Mouse (Mus musculus): ENCODE results near the gene Bahcc1. TPM values are rescaled to one million over a fixed set of nuclear protein-coding genes. Genes with fewer than 3 reads are reported as not detected.
A peak's percentile ranks its signal among the peaks of the same experiment; 100 is the strongest.

Bahcc1 gene
- total and polyA plus RNA-seq, 2 experiments from 2014 or later = 9.1 to 31.1 TPM

DNA sequence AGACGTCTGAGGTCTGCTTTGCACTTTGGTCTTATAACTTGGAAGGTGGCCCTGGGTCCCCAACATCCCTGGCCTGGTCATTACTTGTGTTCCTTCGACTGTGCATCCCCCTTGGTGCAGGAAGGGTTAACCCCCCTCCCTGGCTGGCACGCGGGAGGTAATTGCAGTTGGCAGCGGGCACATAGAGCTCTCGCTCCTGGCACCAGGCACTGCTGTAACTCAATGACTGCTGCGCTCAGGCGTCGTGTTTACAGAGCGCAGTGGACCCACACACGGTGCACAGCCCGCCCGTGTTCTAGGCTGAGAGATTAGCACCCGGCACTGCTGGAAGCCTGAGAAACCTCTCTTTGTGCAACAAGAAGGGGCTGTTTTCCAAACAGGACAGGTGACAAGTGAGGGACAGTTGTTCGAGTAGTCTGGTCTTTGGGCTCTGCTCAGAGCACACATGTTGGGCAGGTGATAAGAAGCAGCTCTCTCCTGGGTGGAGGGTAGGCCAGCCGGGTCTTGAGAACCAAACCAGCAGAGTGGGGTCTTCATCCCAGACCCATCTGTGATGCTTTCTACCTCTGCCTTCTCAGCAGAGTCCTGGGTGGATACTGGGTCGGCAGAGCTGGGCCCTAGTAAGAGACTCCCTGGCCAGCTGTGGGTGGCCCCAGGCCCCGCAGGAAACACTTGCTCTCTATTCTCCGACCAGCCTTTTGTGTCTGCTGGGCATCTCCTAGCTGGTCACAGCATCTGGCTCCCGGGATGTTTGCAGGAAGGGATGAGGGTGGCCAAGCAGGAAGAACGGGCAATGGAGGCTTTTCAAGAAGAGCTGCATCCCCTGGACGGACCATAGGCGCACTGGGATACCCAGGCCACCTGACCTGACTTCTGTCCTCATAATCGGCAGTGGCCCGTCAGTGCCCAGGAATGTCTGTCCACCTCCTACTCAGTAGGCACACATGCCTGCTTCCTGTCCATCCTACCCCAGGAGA, 27.3 kb downstream of the Bahcc1 start:
- WGBS = 26% methylated on average over 25 of the region's 25 CpGs
- Histone ChIP-seq H3K27ac (no peak overlapping the region; the same call in 1 of the 2 replicates), H3K27me3 (ENCODE audit: insufficient read depth, low read length) (no peaks in the 10 kb centered on the region), H3K4me1 (ENCODE audit: insufficient read depth, low read length) (peaks cover 71% of the 10 kb centered on the region), H3K9me3 (ENCODE audit: low read length) (no peaks in the 10 kb centered on the region), H3K4me3 (ENCODE audit: low read length) (no peak overlapping the region), H3K36me3 (ENCODE audit: insufficient read depth, low read length) (no peaks in the 10 kb centered on the region), H3K4me2 (ENCODE audit: low read depth, low read length) (peak overlapping the region; percentile 6; the same call in 1 of the 2 replicates), H3K9ac (replicated peaks; ENCODE audit: low read length) (no peak overlapping the region)
- ATAC-seq = no peak
- DNase-seq (ENCODE audit: low spot score) = peak; percentile 81
- no peak for TF ChIP-seq CTCF (IDR thresholded peaks at IDR 0.05; ENCODE audit: low read depth)

- TF ChIP-seq CTCF (IDR thresholded peaks at IDR 0.05; ENCODE audit: low read depth) = no peak
- Histone ChIP-seq H3K9ac (replicated peaks; ENCODE audit: low read length) (no peak overlapping the region), H3K36me3 (ENCODE audit: insufficient read depth, low read length) (no peaks in the 10 kb centered on the region), H3K27ac (0 out of 2 replicates have a peak overlapping the region, but pooled peaks have one; percentile 72), H3K9me3 (ENCODE audit: low read length) (no peaks in the 10 kb centered on the region), H3K27me3 (ENCODE audit: insufficient read depth, low read length) (no peaks in the 10 kb centered on the region), H3K4me3 (ENCODE audit: low read length) (no peak overlapping the region), H3K4me1 (ENCODE audit: insufficient read depth, low read length) (peaks cover 66% of the 10 kb centered on the region), H3K4me2 (ENCODE audit: low read depth, low read length) (no peak overlapping the region)
- DNase-seq (ENCODE audit: low spot score) = no peak
- 55% methylated on average over 6 of the region's 6 CpGs for whole genome bisulfite sequencing
- ATAC-seq = no peak
Observed at GRCm38 (mm10) chr11:120260769-120261150, 28.0 kb downstream of the Bahcc1 start.

DNA sequence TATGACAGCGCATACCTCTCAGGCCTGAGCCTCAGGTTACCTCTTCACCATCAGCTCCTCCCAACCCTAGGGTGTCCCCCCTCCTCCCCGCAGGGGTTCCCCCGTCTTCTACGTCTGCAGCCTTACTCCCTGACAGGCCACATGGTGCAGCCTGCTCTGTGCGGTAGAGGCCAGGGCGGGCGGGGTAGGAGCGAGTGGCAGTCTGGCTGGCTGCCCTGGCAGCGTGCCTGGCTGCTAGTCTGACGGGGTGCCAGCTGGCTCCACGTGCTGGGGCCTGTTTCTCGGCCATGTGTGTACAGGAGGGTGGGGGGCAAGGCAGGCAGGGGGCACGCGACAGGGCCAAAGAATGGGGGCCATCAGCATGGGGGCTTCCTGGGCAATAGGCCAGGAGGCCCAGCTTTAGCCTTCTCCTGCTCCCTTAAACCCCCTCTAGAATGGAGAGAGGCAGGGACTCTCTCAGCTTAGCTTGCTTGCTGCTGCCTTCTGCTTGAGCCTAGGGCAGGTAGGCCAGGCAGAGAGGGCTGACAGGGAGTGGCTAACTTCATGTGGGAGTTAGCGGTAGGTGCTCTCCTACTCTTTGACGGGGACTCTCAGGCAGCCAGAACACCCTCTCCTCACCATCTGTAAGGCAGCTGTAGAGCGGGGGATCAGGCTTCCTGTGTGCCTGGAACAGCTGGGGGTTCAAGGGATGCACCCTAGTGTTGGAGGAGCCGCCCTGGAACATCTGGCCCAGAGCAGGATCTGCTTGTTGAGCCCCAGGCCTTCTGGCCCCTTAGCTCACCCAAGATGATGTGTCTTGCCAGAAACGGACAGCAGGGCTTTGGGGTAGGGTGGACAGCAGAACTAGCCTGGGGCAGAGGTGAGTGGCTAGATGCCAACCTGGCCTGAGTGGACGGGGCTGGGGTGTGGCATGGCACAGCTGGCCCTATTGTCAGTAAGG, 28.9 kb downstream of the Bahcc1 start:
- no peaks in the 10 kb centered on the region for H3K36me3 ChIP-seq (ENCODE audit: insufficient read depth, low read length)
- H3K27ac ChIP-seq = peak overlapping the region; percentile 72
- H3K4me3 ChIP-seq (ENCODE audit: low read length) = no peak overlapping the region
- no peak for TF ChIP-seq CTCF (IDR thresholded peaks at IDR 0.05; ENCODE audit: low read depth)
- no peaks in the 10 kb centered on the region for H3K27me3 ChIP-seq (ENCODE audit: insufficient read depth, low read length)
- H3K9ac ChIP-seq (replicated peaks; ENCODE audit: low read length) = no peak overlapping the region
- ATAC-seq = peak; percentile 85
- peak; percentile 93 for DNase-seq (ENCODE audit: low spot score)
- 0 out of 2 replicates have a peak overlapping the region, but pooled peaks have one; percentile 5 for H3K4me2 ChIP-seq (ENCODE audit: low read depth, low read length)
- H3K4me1 ChIP-seq (ENCODE audit: insufficient read depth, low read length) = peaks cover 57% of the 10 kb centered on the region
- WGBS = 21% methylated on average over 20 of the region's 20 CpGs
- no peaks in the 10 kb centered on the region for H3K9me3 ChIP-seq (ENCODE audit: low read length)

GRCm38 (mm10) chr11:120262356-120262901, 29.7 kb downstream of the Bahcc1 start:
- H3K9me3 ChIP-seq (ENCODE audit: low read length) = no peaks in the 10 kb centered on the region
- peak; percentile 77 for TF ChIP-seq CTCF (IDR thresholded peaks at IDR 0.05; ENCODE audit: low read depth)
- 18% methylated on average over 8 of the region's 8 CpGs for WGBS
- peak overlapping the region; percentile 72 for H3K27ac ChIP-seq
- 0 out of 2 replicates have a peak overlapping the region, but pooled peaks have one; percentile 5 for H3K4me2 ChIP-seq (ENCODE audit: low read depth, low read length)
- no peaks in the 10 kb centered on the region for H3K27me3 ChIP-seq (ENCODE audit: insufficient read depth, low read length)
- no peak overlapping the region for H3K4me3 ChIP-seq (ENCODE audit: low read length)
- H3K36me3 ChIP-seq (ENCODE audit: insufficient read depth, low read length) = no peaks in the 10 kb centered on the region
- peak; percentile 77 for ATAC-seq
- no peak overlapping the region for H3K9ac ChIP-seq (replicated peaks; ENCODE audit: low read length)
- H3K4me1 ChIP-seq (ENCODE audit: insufficient read depth, low read length) = peaks cover 49% of the 10 kb centered on the region
- peak; percentile 94 for DNase-seq (ENCODE audit: low spot score)

DNA sequence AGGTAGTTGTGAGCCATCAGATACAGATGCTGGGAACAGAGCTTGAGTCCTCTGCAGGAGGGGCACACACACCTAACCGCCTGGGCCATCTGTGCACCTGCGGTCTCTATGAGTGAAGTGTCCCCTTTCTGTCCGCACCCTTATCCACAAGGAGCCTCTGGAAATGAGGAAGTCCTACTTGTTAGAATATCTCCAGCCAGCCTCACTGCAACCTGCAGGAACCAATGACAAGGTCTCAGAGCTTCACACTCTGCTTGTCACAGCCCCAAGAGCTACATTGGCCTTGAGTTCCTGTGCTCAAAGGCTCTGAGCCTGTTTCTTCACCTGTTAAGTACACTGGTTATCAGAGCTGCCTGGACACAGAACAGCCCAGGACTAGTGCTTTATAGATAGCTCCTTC, 30.4 kb downstream of the Bahcc1 start:
- no peaks in the 10 kb centered on the region for H3K27me3 ChIP-seq (ENCODE audit: insufficient read depth, low read length)
- no peak overlapping the region for H3K4me2 ChIP-seq (ENCODE audit: low read depth, low read length)
- ATAC-seq (no peak), DNase-seq (ENCODE audit: low spot score) (no peak)
- TF ChIP-seq CTCF (IDR thresholded peaks at IDR 0.05; ENCODE audit: low read depth) = no peak
- H3K4me3 ChIP-seq (ENCODE audit: low read length) = no peak overlapping the region
- no peak overlapping the region for H3K27ac ChIP-seq
- H3K4me1 ChIP-seq (ENCODE audit: insufficient read depth, low read length) = peaks cover 50% of the 10 kb centered on the region
- H3K9me3 ChIP-seq (ENCODE audit: low read length) = no peaks in the 10 kb centered on the region
- H3K36me3 ChIP-seq (ENCODE audit: insufficient read depth, low read length) = no peaks in the 10 kb centered on the region
- 88% methylated on average over 3 of the region's 3 CpGs for WGBS
- no peak overlapping the region for H3K9ac ChIP-seq (replicated peaks; ENCODE audit: low read length)

- DNase-seq (ENCODE audit: low spot score) = peak; percentile 51
Observed at GRCm38 (mm10) chr11:120264008-120264407, 31.3 kb downstream of the Bahcc1 start.

More at GRCm38 (mm10) chr11:120264008-120264407, 31.3 kb downstream of the Bahcc1 start:
- no peak for ATAC-seq
- Histone ChIP-seq H3K4me2 (ENCODE audit: low read depth, low read length) (no peak overlapping the region), H3K36me3 (ENCODE audit: insufficient read depth, low read length) (no peaks in the 10 kb centered on the region), H3K4me3 (ENCODE audit: low read length) (no peak overlapping the region), H3K9ac (replicated peaks; ENCODE audit: low read length) (no peak overlapping the region), H3K4me1 (ENCODE audit: insufficient read depth, low read length) (peaks cover 54% of the 10 kb centered on the region), H3K9me3 (ENCODE audit: low read length) (no peaks in the 10 kb centered on the region), H3K27ac (no peak overlapping the region), H3K27me3 (ENCODE audit: insufficient read depth, low read length) (no peaks in the 10 kb centered on the region)
- 35% methylated on average over 6 of the region's 6 CpGs for WGBS
- peak; percentile 24; the same call in 1 of the 2 replicates for TF ChIP-seq CTCF (IDR thresholded peaks at IDR 0.05; ENCODE audit: low read depth)

Data from hindbrain, postnatal 0 days (tissue).